Mouse (Mus musculus) erythroblast, embryonic 14.5 days (primary cell): ENCODE results near the gene Rbm43.

Experiments
- GATA1 ChIP-seq: IDR thresholded peaks from 2 replicates; pipeline ENCODE4 v1.6.1; 2012; ENCODE audit warnings: low read length, inconsistent platforms, mixed read lengths
- TAL1 ChIP-seq: IDR thresholded peaks from 3 replicates; pipeline ENCODE4 v1.6.1; 2012; ENCODE audit warnings: low read length, inconsistent platforms, mixed read lengths

GRCm38 (mm10) chr2:51936585-51936984 lies 1.6 kb upstream of the Rbm43 start:
- no peak for TF ChIP-seq GATA1
- no peak for TF ChIP-seq TAL1
